Comparison of ENCODE assay signal across 9 mouse cellular contexts in genomic region chr3:87947056-87947810, GRCm38 (mm10). TPM values are rescaled to one million over a fixed set of nuclear protein-coding genes. Genes with fewer than 3 reads are reported as not detected.
A peak's percentile ranks its signal among the peaks of the same experiment; 100 is the strongest.
DNase-seq lines count a peak whose midpoint lies in the region; ATAC-seq and TF ChIP-seq lines count a peak whose summit lies in the region.
"Had no signal": no experiment of that assay in that cellular context is flagged by ENCODE, and none has a peak within 500 bp of the region (broad histone marks: within the 10 kb centered on the region; RNA-seq: fewer than 3 reads in every experiment).

No protein-coding gene starts in this region.

- H3K9ac ChIP-seq in liver, embryonic 14.5 days (replicated peaks), result no peak overlapping the region

- no peak for TF ChIP-seq POLR2A in testis, adult 2 months (IDR thresholded peaks at IDR 0.05; ENCODE audit: control insufficient read depth, low read depth, low read length)

- H3K4me2 ChIP-seq in liver, embryonic 14.5 days (ENCODE audit: low read depth), result peak overlapping the region; percentile 34; the same call in 1 of the 2 replicates

- H3K36me3 ChIP-seq in testis, adult 2 months (ENCODE audit: control insufficient read depth, insufficient read depth, low read length), result no peaks in the 10 kb centered on the region
- H3K36me3 ChIP-seq in liver, embryonic 14.5 days (replicated peaks; ENCODE audit: control insufficient read depth, insufficient read depth, low read depth), result peaks cover 4% of the 10 kb centered on the region

- TF ChIP-seq CTCF in testis, adult 2 months (IDR thresholded peaks at IDR 0.05; ENCODE audit: control insufficient read depth, insufficient read depth, insufficient replicate concordance, low read depth, low read length), result no peak
- TF ChIP-seq CTCF in liver, embryonic 14.5 days (IDR thresholded peaks at IDR 0.05; ENCODE audit: low read depth), result no peak

- peaks cover 31% of the 10 kb centered on the region for H3K4me1 ChIP-seq in testis, adult 2 months (ENCODE audit: control insufficient read depth, insufficient read depth, low read length)
- no peaks in the 10 kb centered on the region for H3K4me1 ChIP-seq in liver, embryonic 14.5 days (replicated peaks; ENCODE audit: control insufficient read depth in 2 of 2, insufficient read depth in 2 of 2, low read length in 1 of 2)

- H3K4me3 ChIP-seq in testis, adult 2 months (ENCODE audit: control insufficient read depth, low read depth, low read length), result peak overlapping the region; percentile 6; the same call in 1 of the 2 replicates
- H3K4me3 ChIP-seq in liver, embryonic 14.5 days (ENCODE audit: insufficient read depth in 1 of 2, low read depth in 2 of 2, low read length in 2 of 2), result no peak overlapping the region

- H3K9me3 ChIP-seq in liver, embryonic 14.5 days (ENCODE audit: control insufficient read depth, low read length), result no peaks in the 10 kb centered on the region

- H3K27me3 ChIP-seq in testis, adult 2 months (ENCODE audit: control insufficient read depth, insufficient read depth, low read length), result no peaks in the 10 kb centered on the region; the same call in none of the 2 replicates
- H3K27me3 ChIP-seq in liver, embryonic 14.5 days (ENCODE audit: control insufficient read depth, insufficient read depth, low read length), result peaks cover 68% of the 10 kb centered on the region

- WGBS in liver, embryonic 14.5 days (ENCODE audit: insufficient replicate concordance), result 3% methylated on average over 26 of the region's 26 CpGs

- no peak for TF ChIP-seq EP300 in liver, embryonic 14.5 days (IDR thresholded peaks at IDR 0.05; ENCODE audit: low read depth)

- DNase-seq in CD4-positive, CD25-positive, alpha-beta regulatory T cell, adult 2 months (ENCODE audit: low read depth, low spot score), result peak; percentile 44
- no peak for DNase-seq in testis, postnatal 14 days (ENCODE audit: low spot score)
- DNase-seq in liver, embryonic 14.5 days (ENCODE audit: low read depth in 3 of 3, low spot score in 3 of 3), result no peak
- DNase-seq in MN1 (ENCODE audit: low spot score), result no peak
- no peak for DNase-seq in layer of hippocampus, adult 9-11 months
- DNase-seq: cerebellum, adult 2 months had no signal

- ATAC-seq in CD4-positive, CD25-positive, alpha-beta regulatory T cell, adult 4 months, result no peak
- ATAC-seq in liver, embryonic 14.5 days (ENCODE audit: insufficient read depth), result no peak
- no peak for ATAC-seq in monocyte, adult 5-6 weeks (replicated peaks; ENCODE audit: insufficient number of reproducible peaks, low FRiP score, low TSS enrichment, poor library complexity, severe bottlenecking)

- H3K27ac ChIP-seq in testis, adult 2 months (ENCODE audit: control insufficient read depth, insufficient read depth, low read depth, low read length), result no peak overlapping the region
- no peak overlapping the region for H3K27ac ChIP-seq in liver, embryonic 14.5 days

RNA-seq across cellular contexts. Expression of gene Crabp2, which starts 1.2 kb away (rescaled TPM):
- not detected for polyA plus RNA-seq in CD4-positive, CD25-positive, alpha-beta regulatory T cell, adult 4 months (2017; shearing (Covaris generic))
- polyA plus RNA-seq in testis, adult 2 months (2012; rRNA removed), result 0.26 and 2.0 TPM in 2 replicates
- 0.17 and 0.23 TPM in 2 replicates for polyA plus RNA-seq in liver, embryonic 14.5 days (2012; rRNA removed)
- polyA plus RNA-seq in liver, embryonic 14.5 days (2014; fragmentation: Nextera tagmentation; extraction: Ambion mirVana), result 0.10 and 0.15 TPM in 2 replicates
- total RNA-seq in monocyte, adult 5-6 weeks (2017), result not detected in 3 replicates

RNA-seq across cellular contexts. Expression of gene Rrnad1, which starts 16.7 kb away (rescaled TPM):
- 10 to 100 TPM; 24.4 to 28.2 TPM for polyA plus RNA-seq in CD4-positive, CD25-positive, alpha-beta regulatory T cell, adult 4 months (2017; shearing (Covaris generic))
- 22.2 and 24.4 TPM in 2 replicates for polyA plus RNA-seq in testis, adult 2 months (2012; rRNA removed)
- polyA plus RNA-seq in liver, embryonic 14.5 days (2012; rRNA removed), result 8.9 and 9.2 TPM in 2 replicates
- 3.5 and 3.6 TPM in 2 replicates for polyA plus RNA-seq in liver, embryonic 14.5 days (2014; fragmentation: Nextera tagmentation; extraction: Ambion mirVana)
- total RNA-seq in monocyte, adult 5-6 weeks (2017), result 12.9 to 20.5 TPM (median 16.9 TPM) in 3 replicates

RNA-seq across cellular contexts. Expression of gene Isg20l2, which starts 17.1 kb away (rescaled TPM):
- 10 to 100 TPM in 1 of 2 experiments, 1 to 10 TPM in 1; 8.5 to 15.1 TPM for polyA plus RNA-seq in CD4-positive, CD25-positive, alpha-beta regulatory T cell, adult 4 months (2017; shearing (Covaris generic))
- polyA plus RNA-seq in testis, adult 2 months (2012; rRNA removed), result 59.9 and 60.6 TPM in 2 replicates
- polyA plus RNA-seq in liver, embryonic 14.5 days (2012; rRNA removed), result 9.3 and 14.8 TPM in 2 replicates
- 9.7 and 11.0 TPM in 2 replicates for polyA plus RNA-seq in liver, embryonic 14.5 days (2014; fragmentation: Nextera tagmentation; extraction: Ambion mirVana)
- total RNA-seq in monocyte, adult 5-6 weeks (2017), result 33.3 to 49.0 TPM (median 35.4 TPM) in 3 replicates

RNA-seq across cellular contexts. Expression of gene Nes, which starts 23.6 kb away (rescaled TPM):
- polyA plus RNA-seq in CD4-positive, CD25-positive, alpha-beta regulatory T cell, adult 4 months (2017; shearing (Covaris generic)), result not detected
- 0.26 and 0.51 TPM in 2 replicates for polyA plus RNA-seq in testis, adult 2 months (2012; rRNA removed)
- 0.78 and 1.1 TPM in 2 replicates for polyA plus RNA-seq in liver, embryonic 14.5 days (2012; rRNA removed)
- polyA plus RNA-seq in liver, embryonic 14.5 days (2014; fragmentation: Nextera tagmentation; extraction: Ambion mirVana), result 0.80 and 0.83 TPM in 2 replicates
- 0.58 to 2.0 TPM (median 1.6 TPM) in 3 replicates for total RNA-seq in monocyte, adult 5-6 weeks (2017)

RNA-seq across cellular contexts. Expression of gene Mrpl24, which starts 27.9 kb away (rescaled TPM):
- polyA plus RNA-seq in CD4-positive, CD25-positive, alpha-beta regulatory T cell, adult 4 months (2017; shearing (Covaris generic)), result 100 to 1,000 TPM; 169 TPM
- polyA plus RNA-seq in testis, adult 2 months (2012; rRNA removed), result 79.1 and 96.3 TPM in 2 replicates
- polyA plus RNA-seq in liver, embryonic 14.5 days (2012; rRNA removed), result 43.9 and 50.1 TPM in 2 replicates
- polyA plus RNA-seq in liver, embryonic 14.5 days (2014; fragmentation: Nextera tagmentation; extraction: Ambion mirVana), result 37.9 and 43.4 TPM in 2 replicates
- total RNA-seq in monocyte, adult 5-6 weeks (2017), result 149 to 161 TPM (median 154 TPM) in 3 replicates
